Mouse (Mus musculus): ENCODE data around the gene Vps53. TPM values are rescaled to one million over a fixed set of nuclear protein-coding genes. Genes with fewer than 3 reads are reported as not detected.

Vps53 gene
- polyA plus RNA-seq, 1 experiment from 2014 or later: 34.5 TPM

GRCm38 (mm10) chr11:76120407-76120901, 59.0 kb downstream of the Vps53 start:
- no peak for TF ChIP-seq CTCF (IDR thresholded peaks at IDR 0.05; ENCODE audit: low read depth)
- H3K4me2 ChIP-seq: no peak overlapping the region
- DNase-seq: peak; percentile 72

GRCm38 (mm10) chr11:76110416-76110815, 69.0 kb downstream of the Vps53 start:
- WGBS: 96% methylated on average over 3 of the region's 3 CpGs
- Histone ChIP-seq H3K9me3 (ENCODE audit: low read depth, low read length) (no peaks in the 10 kb centered on the region), H3K27me3 (ENCODE audit: insufficient read depth, low read length) (no peaks in the 10 kb centered on the region), H3K4me3 (ENCODE audit: low read depth, low read length) (no peak overlapping the region), H3K27ac (ENCODE audit: low read depth) (no peak overlapping the region), H3K9ac (no peak overlapping the region), H3K4me2 (no peak overlapping the region), H3K36me3 (ENCODE audit: insufficient read depth) (peaks cover 16% of the 10 kb centered on the region), H3K4me1 (ENCODE audit: insufficient read depth) (0 out of 2 replicates have a peak, but pooled peaks cover 8% of the 10 kb centered on the region)
- no peak for TF ChIP-seq CTCF (IDR thresholded peaks at IDR 0.05; ENCODE audit: low read depth)
- no peak for ATAC-seq (ENCODE audit: insufficient read depth)
- no peak for DNase-seq

More at GRCm38 (mm10) chr11:76120407-76120901, 59.0 kb downstream of the Vps53 start:
- no peak overlapping the region; the same call in 1 of the 2 replicates for H3K9ac ChIP-seq
- H3K9me3 ChIP-seq (ENCODE audit: low read depth, low read length): no peaks in the 10 kb centered on the region
- H3K4me1 ChIP-seq (ENCODE audit: insufficient read depth): peaks cover 6% of the 10 kb centered on the region; the same call in 1 of the 2 replicates
- peaks cover 8% of the 10 kb centered on the region; the same call in 1 of the 2 replicates for H3K36me3 ChIP-seq (ENCODE audit: insufficient read depth)
- peak overlapping the region; percentile 42 for H3K27ac ChIP-seq (ENCODE audit: low read depth)
- WGBS: 23% methylated on average over 10 of the region's 10 CpGs
- ATAC-seq (ENCODE audit: insufficient read depth): peak; percentile 60; the same call in 1 of the 2 replicates
- no peak overlapping the region for H3K4me3 ChIP-seq (ENCODE audit: low read depth, low read length)
- no peaks in the 10 kb centered on the region for H3K27me3 ChIP-seq (ENCODE audit: insufficient read depth, low read length)

- Histone ChIP-seq H3K4me3 (ENCODE audit: low read depth, low read length) (no peak overlapping the region), H3K9me3 (ENCODE audit: low read depth, low read length) (no peaks in the 10 kb centered on the region), H3K4me1 (ENCODE audit: insufficient read depth) (0 out of 2 replicates have a peak, but pooled peaks cover 10% of the 10 kb centered on the region), H3K4me2 (peak overlapping the region; percentile 21; the same call in 1 of the 2 replicates), H3K36me3 (ENCODE audit: insufficient read depth) (0 out of 2 replicates have a peak, but pooled peaks cover 4% of the 10 kb centered on the region), H3K9ac (no peak overlapping the region), H3K27me3 (ENCODE audit: insufficient read depth, low read length) (no peaks in the 10 kb centered on the region), H3K27ac (ENCODE audit: low read depth) (peak overlapping the region; percentile 81)
- whole genome bisulfite sequencing: 30% methylated on average over 11 of the region's 11 CpGs
- ATAC-seq (ENCODE audit: insufficient read depth): peak; percentile 88; the same call in 1 of the 2 replicates
- no peak for TF ChIP-seq CTCF (IDR thresholded peaks at IDR 0.05; ENCODE audit: low read depth)
- DNase-seq: peak; percentile 78
Measured at GRCm38 (mm10) chr11:76106551-76107496, 72.6 kb downstream of the Vps53 start.

DNA sequence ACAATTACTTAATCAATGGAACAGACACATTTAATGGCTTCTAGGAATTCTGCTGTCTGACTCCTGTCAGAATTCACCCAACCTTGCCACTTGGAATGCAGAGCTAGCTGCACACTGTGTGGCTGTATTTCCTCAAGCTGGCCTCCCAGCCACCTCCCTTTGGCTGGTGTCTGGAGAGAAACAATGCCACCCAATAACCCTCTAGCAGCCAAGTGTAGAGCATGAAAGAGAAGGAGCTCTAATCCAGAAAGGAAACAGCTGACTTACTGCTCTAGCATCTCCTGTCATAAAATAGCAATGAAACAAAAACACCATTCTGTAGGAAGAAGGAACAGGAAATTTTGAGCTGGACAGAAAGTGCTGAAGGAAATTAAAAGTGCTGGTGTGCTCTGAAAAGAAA, 78.3 kb downstream of the Vps53 start:
- ATAC-seq (ENCODE audit: insufficient read depth): no peak
- DNase-seq: peak; percentile 46
- H3K9me3 ChIP-seq (ENCODE audit: low read depth, low read length): no peaks in the 10 kb centered on the region; the same call in 1 of the 2 replicates
- peak overlapping the region; percentile 42; the same call in 1 of the 2 replicates for H3K27ac ChIP-seq (ENCODE audit: low read depth)
- no peak overlapping the region for H3K9ac ChIP-seq
- H3K4me1 ChIP-seq (ENCODE audit: insufficient read depth): peaks cover 39% of the 10 kb centered on the region
- TF ChIP-seq CTCF (IDR thresholded peaks at IDR 0.05; ENCODE audit: low read depth): no peak
- no peaks in the 10 kb centered on the region for H3K36me3 ChIP-seq (ENCODE audit: insufficient read depth)
- no peaks in the 10 kb centered on the region for H3K27me3 ChIP-seq (ENCODE audit: insufficient read depth, low read length)
- no peak overlapping the region for H3K4me2 ChIP-seq
- no peak overlapping the region for H3K4me3 ChIP-seq (ENCODE audit: low read depth, low read length)

DNA sequence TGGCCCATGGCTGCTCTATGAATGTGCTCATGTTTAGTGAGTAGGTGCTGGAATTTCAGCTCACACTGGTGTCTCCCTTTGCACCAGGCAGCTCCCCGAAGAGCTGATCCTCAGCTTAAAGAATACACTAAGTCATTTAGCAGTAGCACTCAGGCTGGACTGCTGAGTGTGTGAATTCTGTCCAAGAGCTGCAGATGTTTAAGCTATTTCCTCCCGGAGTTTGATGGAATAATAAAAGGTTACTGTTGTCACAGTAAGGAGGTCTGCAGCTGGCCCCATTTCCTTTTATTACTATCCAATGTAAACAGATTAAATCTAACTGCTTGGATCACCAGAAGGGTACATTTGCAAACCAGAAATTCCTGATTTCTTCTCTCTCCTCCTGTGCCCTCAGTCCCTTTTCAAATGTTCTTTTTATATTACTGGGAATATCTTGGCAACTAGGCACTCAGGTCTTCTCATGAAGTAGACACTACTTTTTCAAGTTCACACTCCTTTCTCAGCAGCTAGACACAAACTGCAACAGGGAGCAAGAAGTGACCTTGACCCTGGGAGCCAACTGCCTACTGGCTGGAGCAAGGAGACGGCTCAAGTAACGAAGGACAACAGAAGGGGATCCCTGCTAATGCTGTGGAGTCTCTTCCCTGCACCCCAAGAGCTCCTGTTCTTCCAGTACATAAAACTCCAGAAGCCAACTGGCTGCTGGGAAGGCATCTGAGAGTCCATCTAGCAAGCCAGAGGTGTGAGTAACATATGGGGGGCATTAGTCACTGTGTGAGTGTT, 80.1 kb downstream of the Vps53 start:
- 21% methylated on average over 4 of the region's 4 CpGs for WGBS
- H3K4me1 ChIP-seq (ENCODE audit: insufficient read depth): peaks cover 34% of the 10 kb centered on the region

DNA sequence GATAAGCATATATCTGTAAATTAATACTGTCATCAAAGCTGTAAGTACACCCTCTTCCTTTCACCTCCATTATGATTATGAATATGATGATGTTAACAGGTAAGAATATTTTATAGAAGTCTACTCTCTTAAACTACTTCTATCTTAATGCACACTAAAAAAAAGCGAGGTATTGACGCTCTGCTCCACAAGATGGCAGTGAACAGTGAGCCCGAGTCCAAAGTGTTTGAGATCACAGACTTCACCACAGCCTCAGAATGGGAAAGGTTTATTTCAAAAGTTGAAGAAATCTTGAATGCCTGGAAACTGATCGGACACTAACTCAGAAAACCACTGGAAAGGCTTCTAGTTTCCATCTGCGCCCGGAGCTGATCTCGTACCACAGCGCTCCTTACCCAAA, 85.8 kb downstream of the Vps53 start:
- Histone ChIP-seq H3K27me3 (ENCODE audit: insufficient read depth, low read length) (no peaks in the 10 kb centered on the region), H3K4me2 (no peak overlapping the region), H3K9me3 (ENCODE audit: low read depth, low read length) (no peaks in the 10 kb centered on the region; the same call in 1 of the 2 replicates), H3K9ac (no peak overlapping the region), H3K4me3 (ENCODE audit: low read depth, low read length) (no peak overlapping the region), H3K36me3 (ENCODE audit: insufficient read depth) (peaks cover 7% of the 10 kb centered on the region; the same call in 1 of the 2 replicates), H3K4me1 (ENCODE audit: insufficient read depth) (peaks cover 6% of the 10 kb centered on the region), H3K27ac (ENCODE audit: low read depth) (no peak overlapping the region)
- DNase-seq (peak; percentile 63), ATAC-seq (ENCODE audit: insufficient read depth) (no peak)
- peak; percentile 49 for TF ChIP-seq CTCF (IDR thresholded peaks at IDR 0.05; ENCODE audit: low read depth)
- 84% methylated on average over 8 of the region's 8 CpGs for WGBS

More for the DNA sequence above, 80.1 kb downstream of the Vps53 start:
- Histone ChIP-seq H3K4me2 (0 out of 2 replicates have a peak overlapping the region, but pooled peaks have one; percentile 25), H3K27me3 (ENCODE audit: insufficient read depth, low read length) (no peaks in the 10 kb centered on the region), H3K36me3 (ENCODE audit: insufficient read depth) (no peaks in the 10 kb centered on the region), H3K27ac (ENCODE audit: low read depth) (peak overlapping the region; percentile 43), H3K9me3 (ENCODE audit: low read depth, low read length) (no peaks in the 10 kb centered on the region; the same call in 1 of the 2 replicates), H3K9ac (no peak overlapping the region), H3K4me3 (ENCODE audit: low read depth, low read length) (no peak overlapping the region)
- TF ChIP-seq CTCF (IDR thresholded peaks at IDR 0.05; ENCODE audit: low read depth): no peak
- peak; percentile 89 for ATAC-seq (ENCODE audit: insufficient read depth)
- peak; percentile 84 for DNase-seq

Data from lung, embryonic 14.5 days (tissue).